Mouse (Mus musculus) CH12.LX (cell line): ENCODE results near the gene Rock2. TPM values are rescaled to one million over a fixed set of nuclear protein-coding genes. Genes with fewer than 3 reads are reported as not detected.

ENCODE experiments used
- DNase-seq: peaks from one replicate; pipeline ENCODE4 v3.0.0-alpha.2; 2013; ENCODE audit errors: extremely low read depth
- H3K27ac ChIP-seq: 2 replicates; pipeline ENCODE4 v1.5.1; 2012; ENCODE audit warnings: low read depth, mild to moderate bottlenecking, control low read depth, moderate library complexity; ENCODE audit not compliant: insufficient read depth
- H3K27me3 ChIP-seq: replicated peaks from 2 replicates; pipeline ENCODE3; 2012; ENCODE audit warnings: inconsistent platforms
- H3K36me3 ChIP-seq, 2 experiments: replicated peaks in 1 of 2; 2 replicates each; pipeline versions ENCODE3 to v1.6.1; 2012; ENCODE audit warnings: inconsistent platforms in 1 of 2, low read length in 1 of 2, mild to moderate bottlenecking in 1 of 2, mixed read lengths in 1 of 2, moderate library complexity in 1 of 2; ENCODE audit not compliant: control insufficient read depth in 1 of 2, insufficient read depth in 1 of 2
- H3K4me1 ChIP-seq, 2 experiments: 2 replicates each; pipeline ENCODE4 v1.6.1; 2012; ENCODE audit warnings: inconsistent platforms in 1 of 2, moderate library complexity in 1 of 2; ENCODE audit not compliant: insufficient read depth in 2 of 2, control insufficient read depth in 1 of 2
- H3K4me2 ChIP-seq: 2 replicates; pipeline ENCODE4 v1.6.1; 2012; ENCODE audit warnings: low read depth, mild to moderate bottlenecking, control low read depth; ENCODE audit not compliant: poor library complexity, insufficient read depth, severe bottlenecking
- H3K4me3 ChIP-seq, 3 experiments: fragments of 150-350 bp in 1 of 3; sonication (generic) in 1 of 3; replicated peaks in 1 of 3; 2 replicates each; pipeline versions ENCODE3 to v1.5.1; 2011 to 2012; ENCODE audit warnings: low read depth in 2 of 3, low read length in 2 of 3, mild to moderate bottlenecking in 2 of 3, moderate library complexity in 2 of 3, control low read depth in 1 of 3, improper control_type of control experiment in 1 of 3, inconsistent platforms in 1 of 3, mixed read lengths in 1 of 3; ENCODE audit not compliant: poor library complexity in 1 of 3
- H3K79me2 ChIP-seq: replicated peaks from 2 replicates; pipeline ENCODE4 v1.6.1; 2012; ENCODE audit warnings: mild to moderate bottlenecking, moderate library complexity; ENCODE audit not compliant: control insufficient read depth, poor library complexity, insufficient read depth, severe bottlenecking; ENCODE audit errors: extremely low read depth
- H3K9ac ChIP-seq: 2 replicates; pipeline ENCODE4 v1.6.1; 2012; ENCODE audit warnings: low read depth, mild to moderate bottlenecking, control low read depth, moderate library complexity; ENCODE audit not compliant: insufficient read depth
- H3K9me3 ChIP-seq: replicated peaks from 2 replicates; pipeline ENCODE3; 2012; ENCODE audit warnings: low read length, inconsistent platforms, mixed read lengths
- BHLHE40 ChIP-seq: IDR thresholded peaks from 2 replicates; pipeline ENCODE4 v1.6.1; 2011; ENCODE audit warnings: mild to moderate bottlenecking, low read depth, low read length, improper control_type of control experiment
- CHD2 ChIP-seq: IDR thresholded peaks from 2 replicates; pipeline ENCODE4 v1.6.1; 2011; ENCODE audit warnings: low read length, improper control_type of control experiment
- ELF1 ChIP-seq: IDR thresholded peaks from 2 replicates; pipeline ENCODE4 v1.6.1; 2014; ENCODE audit warnings: low read depth, mild to moderate bottlenecking, inconsistent platforms, low read length, improper control_type of control experiment
- EP300 ChIP-seq: IDR thresholded peaks from 2 replicates; pipeline ENCODE4 v1.6.1; 2011; ENCODE audit warnings: low read length, improper control_type of control experiment
- IRF4 ChIP-seq: IDR thresholded peaks from 2 replicates; pipeline ENCODE4 v1.6.1; 2014; ENCODE audit warnings: low read depth, mild to moderate bottlenecking, inconsistent platforms, low read length, improper control_type of control experiment
- MAFK ChIP-seq: IDR thresholded peaks from 2 replicates; pipeline ENCODE4 v1.6.1; 2011; ENCODE audit warnings: low read length, improper control_type of control experiment; ENCODE audit not compliant: insufficient replicate concordance
- MAZ ChIP-seq: IDR thresholded peaks from 2 replicates; pipeline ENCODE4 v1.6.1; 2012; ENCODE audit warnings: low read depth, mild to moderate bottlenecking, inconsistent platforms, low read length, improper control_type of control experiment, moderate library complexity
- MEF2A ChIP-seq: IDR thresholded peaks from 2 replicates; pipeline ENCODE4 v1.6.1; 2014; ENCODE audit warnings: low read depth, mild to moderate bottlenecking, inconsistent platforms, low read length, improper control_type of control experiment, borderline replicate concordance
- NRF1 ChIP-seq: IDR thresholded peaks from 2 replicates; pipeline ENCODE4 v1.6.1; 2014; ENCODE audit warnings: low read depth, mild to moderate bottlenecking, inconsistent platforms, low read length, improper control_type of control experiment, moderate library complexity
- RAD21 ChIP-seq: IDR thresholded peaks from 2 replicates; pipeline ENCODE4 v1.6.1; 2011; ENCODE audit warnings: low read depth, mild to moderate bottlenecking, low read length, improper control_type of control experiment, moderate library complexity
- SIN3A ChIP-seq: IDR thresholded peaks from 2 replicates; pipeline ENCODE4 v1.6.1; 2012; ENCODE audit warnings: low read length, improper control_type of control experiment, inconsistent platforms
- SMC3 ChIP-seq: IDR thresholded peaks from 2 replicates; pipeline ENCODE4 v1.6.1; 2011; ENCODE audit warnings: low read depth, low read length, improper control_type of control experiment
- TCF12 ChIP-seq: IDR thresholded peaks from 2 replicates; pipeline ENCODE4 v1.6.1; 2014; ENCODE audit warnings: low read depth, mild to moderate bottlenecking, inconsistent platforms, low read length, improper control_type of control experiment
- USF1 ChIP-seq: IDR thresholded peaks from 2 replicates; pipeline ENCODE4 v1.6.1; 2014; ENCODE audit warnings: low read depth, mild to moderate bottlenecking, inconsistent platforms, low read length, improper control_type of control experiment
- USF2 ChIP-seq: conservative IDR thresholded peaks from 2 replicates; pipeline ENCODE4 v1.6.1; 2011; ENCODE audit warnings: low read depth, low read length, improper control_type of control experiment
- ZC3H11A ChIP-seq: IDR thresholded peaks from 2 replicates; pipeline ENCODE4 v1.6.1; 2012; ENCODE audit warnings: low read depth, mild to moderate bottlenecking, inconsistent platforms, low read length, improper control_type of control experiment
- ZKSCAN1 ChIP-seq: IDR thresholded peaks from 2 replicates; pipeline ENCODE4 v1.6.1; 2012; ENCODE audit warnings: low read depth, inconsistent platforms, low read length, improper control_type of control experiment, borderline replicate concordance
- ZMIZ1 ChIP-seq: IDR thresholded peaks from 2 replicates; pipeline ENCODE4 v1.6.1; 2012; ENCODE audit warnings: low read depth, mild to moderate bottlenecking, inconsistent platforms, low read length, improper control_type of control experiment
- dilution Hi-C: fragments of 300-500 bp; cut with MboI; formaldehyde crosslinking; loops from 2 replicates; pipeline ENCODE4 v1.14.3; 2020; ENCODE audit warnings: low sequenced_read_pairs; ENCODE audit not compliant: extremely low pct_unique_long_range_greater_than_20kb, extremely low pct_ligation_motif_present
- in situ Hi-C: fragments of 300-500 bp; cut with MboI; formaldehyde crosslinking; loops from 3 replicates; pipeline ENCODE4 v1.14.3; 2019; ENCODE audit warnings: low sequenced_read_pairs, low pct_ligation_motif_present, low pct_unique_long_range_greater_than_20kb, mixed read lengths
- polyA plus RNA-seq: library from polyadenylated mRNA; unstranded; fragments of >175 nt; gene quantifications from 2 replicates; pipeline ENCODE4 v1.2.1, GENCODE M21; 2012; ENCODE audit warnings: low read depth; ENCODE audit not compliant: insufficient read length
- total RNA-seq, 2 experiments: library from RNA; depleted of rRNA; stranded (reverse); fragments of 300-350 nt in 1 of 2; fragments of >200 nt in 1 of 2; gene quantifications; 2 replicates each; pipeline ENCODE4 v1.2.3; 2012 to 2014

Gene Rock2
- total and polyA plus RNA-seq, 3 experiments: 39.1 to 49.9 (median 40.3) TPM

GRCm38 (mm10) chr12:16900625-16901222, 6.0 kb downstream of the Rock2 start:
- in situ Hi-C loops (no loop called here), dilution Hi-C loops (no loop called here)
- Histone ChIP-seq H3K27ac (peak overlapping the region; percentile 48; the same call in 1 of the 2 replicates), H3K4me1 (peaks cover 0 to 51% of the 10 kb centered on the region in 2 experiments; a peak in 2 of 4 replicates), H3K9ac (peak overlapping the region; percentile 56; the same call in 1 of the 2 replicates), H3K4me2 (peak overlapping the region; percentile 93), H3K27me3 (no peaks in the 10 kb centered on the region), H3K36me3 (peaks cover 0 to 2% of the 10 kb centered on the region in 2 experiments), H3K9me3 (no peaks in the 10 kb centered on the region), H3K4me3 (no peak overlapping the region), H3K79me2 (peaks cover 76% of the 10 kb centered on the region)
- TF ChIP-seq BHLHE40 (peak; percentile 30; the same call in 1 of the 2 replicates), SIN3A (no peak)
- no peak for DNase-seq

GRCm38 (mm10) chr12:16903949-16904635, 9.4 kb downstream of the Rock2 start:
- Histone ChIP-seq H3K27me3 (no peaks in the 10 kb centered on the region), H3K4me3 (no peak overlapping the region), H3K4me2 (no peak overlapping the region; the same call in 1 of the 2 replicates), H3K4me1 (peaks cover 0 to 57% of the 10 kb centered on the region in 2 experiments; a peak in 2 of 4 replicates), H3K79me2 (peaks cover 79% of the 10 kb centered on the region), H3K9me3 (no peaks in the 10 kb centered on the region), H3K9ac (no peak overlapping the region), H3K27ac (no peak overlapping the region), H3K36me3 (peaks cover 0 to 8% of the 10 kb centered on the region in 2 experiments)
- dilution Hi-C loops: no loop called here
- DNase-seq: no peak
- TF ChIP-seq EP300: no peak
- no peak for TF ChIP-seq TCF12
- peak; percentile 33; the same call in 1 of the 2 replicates for TF ChIP-seq MEF2A
- TF ChIP-seq MAZ: no peak
- no peak for TF ChIP-seq USF1
- TF ChIP-seq ZC3H11A: no peak
- TF ChIP-seq CHD2: no peak
- TF ChIP-seq RAD21: no peak
- in situ Hi-C loops: no loop called here

- TF ChIP-seq MAFK (no peak), ZKSCAN1 (no peak), NRF1 (no peak), IRF4 (no peak), USF2 (no peak), SMC3 (no peak), ZMIZ1 (no peak), USF1 (no peak), ELF1 (no peak)
- no peak for DNase-seq
- peaks cover 0 to 20% of the 10 kb centered on the region in 2 experiments for H3K36me3 ChIP-seq
- dilution Hi-C loops: no loop called here
- H3K4me2 ChIP-seq: no peak overlapping the region
- H3K27ac ChIP-seq: no peak overlapping the region
- peaks cover 85% of the 10 kb centered on the region for H3K79me2 ChIP-seq
- H3K9ac ChIP-seq: no peak overlapping the region
- H3K27me3 ChIP-seq: no peaks in the 10 kb centered on the region
- in situ Hi-C loops: no loop called here
- H3K9me3 ChIP-seq: no peaks in the 10 kb centered on the region
- H3K4me1 ChIP-seq: peaks cover 4 to 60% of the 10 kb centered on the region in 2 experiments; a peak in 2 of 4 replicates
- H3K4me3 ChIP-seq: no peak overlapping the region
Observed at GRCm38 (mm10) chr12:16907282-16907846, 12.7 kb downstream of the Rock2 start.
